23 mouse cellular contexts compared by ENCODE assay signal in genomic region chr10:21478004-21478403, GRCm38 (mm10).
DNase-seq lines count a peak whose midpoint lies in the region; TF ChIP-seq lines count a peak whose summit lies in the region.
"Had no signal": no experiment of that assay in that cellular context is flagged by ENCODE, and none has a peak within 500 bp of the region (broad histone marks: within the 10 kb centered on the region; RNA-seq: fewer than 3 reads in every experiment).

No protein-coding gene starts in this region.

- H3K4me3 ChIP-seq in C2C12 (ENCODE audit: insufficient read depth, poor library complexity, severe bottlenecking) (no peak overlapping the region), MEL (ENCODE audit: control insufficient read depth in 1 of 2, insufficient read depth in 1 of 2, low read depth in 2 of 2, low read length in 2 of 2) (no peak overlapping the region), myocyte (no peak overlapping the region)
- H3K4me3 ChIP-seq in lung, adult 2 months (replicated peaks; ENCODE audit: extremely low read depth, low read depth, low read length) = no peak overlapping the region
- H3K4me3 ChIP-seq: embryonic facial prominence, embryonic 13.5 days; embryonic facial prominence, embryonic 15.5 days; erythroblast, embryonic 14.5 days; forebrain, embryonic 10.5 days; forebrain, embryonic 12.5 days had no signal

- H3K36me3 ChIP-seq in C2C12 (ENCODE audit: control insufficient read depth, insufficient read depth) = no peaks in the 10 kb centered on the region
- H3K36me3 ChIP-seq in MEL (ENCODE audit: control insufficient read depth in 1 of 2, insufficient read depth in 2 of 2, low read length in 2 of 2) = peaks cover 0 to 25% of the 10 kb centered on the region in 2 experiments; a peak in 2 of 4 replicates
- no peaks in the 10 kb centered on the region for H3K36me3 ChIP-seq in myocyte (ENCODE audit: control insufficient read depth, insufficient read depth)
- H3K36me3 ChIP-seq: embryonic facial prominence, embryonic 13.5 days; embryonic facial prominence, embryonic 15.5 days; forebrain, embryonic 10.5 days; forebrain, embryonic 12.5 days; G1E had no signal

- TF ChIP-seq CTCF in C2C12 (IDR thresholded peaks at IDR 0.05; ENCODE audit: control insufficient read depth, insufficient read depth, insufficient read length) (no peak), MEL (IDR thresholded peaks at IDR 0.05 in 2 of 3, conservative IDR thresholded peaks at IDR 0.05 in 1 of 3; ENCODE audit: control insufficient read depth in 1 of 3, insufficient read depth in 1 of 3, low read depth in 2 of 3, low read length in 3 of 3, poor library complexity in 1 of 3, severe bottlenecking in 1 of 3) (no peak)
- no peak for TF ChIP-seq CTCF in lung, adult 2 months (IDR thresholded peaks at IDR 0.05; ENCODE audit: insufficient read depth, low read length)

- DNase-seq in MEL (ENCODE audit: low read depth, low spot score) = peak; percentile 37
- peak; percentile 50 for DNase-seq in Muller cell, postnatal 12 days (ENCODE audit: inconsistent ontology term)
- no peak for DNase-seq in urinary bladder, postnatal 10 days (ENCODE audit: low spot score)
- no peak for DNase-seq in gastrocnemius, adult 18-20 months (ENCODE audit: low spot score)
- DNase-seq in lung, adult 2 months = no peak
- DNase-seq: adrenal gland, adult 8-10 months; adrenal gland, postnatal 14 days; adrenal gland, postnatal 36 days; cerebellum, adult 11-12 months; cerebellum, adult 8-10 months; cerebellum, adult 9-11 months; cerebellum, postnatal 14 days; cerebellum, postnatal 36 days; embryo, embryonic 11 days had no signal

- H3K4me1 ChIP-seq in MEL (ENCODE audit: control insufficient read depth in 1 of 2, insufficient read depth in 2 of 2, low read length in 2 of 2) = peaks cover 14 to 26% of the 10 kb centered on the region in 2 experiments
- no peaks in the 10 kb centered on the region for H3K4me1 ChIP-seq in lung, adult 2 months (ENCODE audit: control insufficient read depth, insufficient read depth, low read length)
- H3K4me1 ChIP-seq: embryonic facial prominence, embryonic 13.5 days; embryonic facial prominence, embryonic 15.5 days; forebrain, embryonic 12.5 days had no signal

- no peak for TF ChIP-seq RAD21 in MEL (IDR thresholded peaks at IDR 0.05; ENCODE audit: low read depth, low read length)

- peak in 1 of 2 experiments; percentile 66; a peak in 2 of 4 replicates for TF ChIP-seq EP300 in MEL (IDR thresholded peaks at IDR 0.05; ENCODE audit: low read depth in 1 of 2, low read length in 2 of 2)

- TF ChIP-seq POLR2A in MEL (IDR thresholded peaks at IDR 0.05; ENCODE audit: control insufficient read depth in 1 of 2, insufficient read depth in 1 of 2, low read depth in 1 of 2, low read length in 2 of 2, poor library complexity in 1 of 2) (no peak), myocyte (IDR thresholded peaks at IDR 0.05; ENCODE audit: insufficient read length, low read depth) (no peak)
- no peak for TF ChIP-seq POLR2A in lung, adult 2 months (IDR thresholded peaks at IDR 0.05; ENCODE audit: borderline replicate concordance, extremely low read depth, low read depth, low read length)

- H3ac ChIP-seq in C2C12 (ENCODE audit: control insufficient read depth, insufficient read length, low read depth) (no peak overlapping the region), myocyte (ENCODE audit: control insufficient read depth, insufficient read length) (no peak overlapping the region)

- H3K27ac ChIP-seq in MEL (ENCODE audit: control insufficient read depth, low read depth, low read length) = no peak overlapping the region
- H3K27ac ChIP-seq: embryonic facial prominence, embryonic 13.5 days; embryonic facial prominence, embryonic 15.5 days; forebrain, embryonic 10.5 days; forebrain, embryonic 12.5 days had no signal

- no peaks in the 10 kb centered on the region for H3K79me3 ChIP-seq in C2C12 (ENCODE audit: low read depth)

- H3K27me3 ChIP-seq in C2C12 (ENCODE audit: control insufficient read depth, insufficient read depth, insufficient read length) (no peaks in the 10 kb centered on the region), MEL (ENCODE audit: control insufficient read depth in 1 of 2, insufficient read depth in 2 of 2, low read length in 2 of 2) (no peaks in the 10 kb centered on the region), myocyte (ENCODE audit: control insufficient read depth, insufficient read depth, insufficient read length) (no peaks in the 10 kb centered on the region)
- H3K27me3 ChIP-seq: CH12.LX; embryonic facial prominence, embryonic 13.5 days; embryonic facial prominence, embryonic 15.5 days; forebrain, embryonic 12.5 days had no signal

- no peaks in the 10 kb centered on the region for H3K79me2 ChIP-seq in C2C12 (ENCODE audit: control insufficient read depth, insufficient read depth)
- no peaks in the 10 kb centered on the region for H3K79me2 ChIP-seq in MEL (ENCODE audit: control insufficient read depth, insufficient read depth, low read length, poor library complexity)
- H3K79me2 ChIP-seq in myocyte (ENCODE audit: control insufficient read depth, insufficient read depth) = no peaks in the 10 kb centered on the region

- H3K9me3 ChIP-seq in MEL (replicated peaks; ENCODE audit: insufficient read depth, low read length) = no peaks in the 10 kb centered on the region
- H3K9me3 ChIP-seq: embryonic facial prominence, embryonic 13.5 days; embryonic facial prominence, embryonic 15.5 days; forebrain, embryonic 12.5 days had no signal

- H3K9ac ChIP-seq in MEL (ENCODE audit: control insufficient read depth, low read depth, low read length, poor library complexity, severe bottlenecking) = no peak overlapping the region
- H3K9ac ChIP-seq: embryonic facial prominence, embryonic 13.5 days; embryonic facial prominence, embryonic 15.5 days; forebrain, embryonic 12.5 days had no signal

- peak overlapping the region; percentile 10 for H3K4me2 ChIP-seq in myocyte (ENCODE audit: low read depth)
- H3K4me2 ChIP-seq: embryonic facial prominence, embryonic 13.5 days; embryonic facial prominence, embryonic 15.5 days; forebrain, embryonic 12.5 days had no signal

- 42% methylated on average over 3 of the region's 3 CpGs for WGBS in lung, adult 2 months

TF ChIP-seq in C2C12, 6 proteins besides CTCF, POLR2A, EP300 and RAD21:
- peak; percentile 11 for TF ChIP-seq CEBPB (IDR thresholded peaks at IDR 0.05; ENCODE audit: low read depth)
- no peak for TF ChIP-seq USF1 (IDR thresholded peaks at IDR 0.05; ENCODE audit: low read depth)

TF ChIP-seq in MEL, 35 proteins besides CTCF, POLR2A, EP300 and RAD21:
- TF ChIP-seq GABPA (IDR thresholded peaks at IDR 0.05; ENCODE audit: low read depth, low read length) (no peak), GATA1 (IDR thresholded peaks at IDR 0.05; ENCODE audit: low read depth, low read length) (peak; percentile 58; the same call in 1 of the 2 replicates), TCF12 (IDR thresholded peaks at IDR 0.05; ENCODE audit: low read depth, low read length) (peak; percentile 43; the same call in 1 of the 2 replicates), RCOR1 (IDR thresholded peaks at IDR 0.05; ENCODE audit: low read depth, low read length) (peak; percentile 88), ETS1 (IDR thresholded peaks at IDR 0.05; ENCODE audit: low read depth, low read length) (no peak), TAL1 (IDR thresholded peaks at IDR 0.05; ENCODE audit: low read length) (peak; percentile 48), CHD1 (IDR thresholded peaks at IDR 0.05; ENCODE audit: low read depth, low read length) (no peak)
TF ChIP-seq in MEL: peak in this region for 4.

TF ChIP-seq in myocyte, 11 proteins besides CTCF, POLR2A, EP300 and RAD21:
- no peak for TF ChIP-seq CEBPB (IDR thresholded peaks at IDR 0.05; ENCODE audit: insufficient read depth, poor library complexity, severe bottlenecking)
- no peak for TF ChIP-seq POLR2AphosphoS2 (IDR thresholded peaks at IDR 0.05; ENCODE audit: insufficient read length, low read depth)
- TF ChIP-seq E2F4 (IDR thresholded peaks at IDR 0.05; ENCODE audit: insufficient read depth) = no peak
- TF ChIP-seq TCF12 (IDR thresholded peaks at IDR 0.05; ENCODE audit: insufficient read depth, poor library complexity, severe bottlenecking) = no peak
- no peak for TF ChIP-seq MYOG (IDR thresholded peaks at IDR 0.05; ENCODE audit: control insufficient read depth in 1 of 3, insufficient read depth in 1 of 3, insufficient read length in 2 of 3, low read depth in 2 of 3)
- TF ChIP-seq REST (IDR thresholded peaks at IDR 0.05; ENCODE audit: insufficient read depth, insufficient read length) = no peak
- TF ChIP-seq MAX (IDR thresholded peaks at IDR 0.05; ENCODE audit: low read depth) = no peak
- no peak for TF ChIP-seq TCF3 (IDR thresholded peaks at IDR 0.05; ENCODE audit: insufficient read length, low read depth)
- TF ChIP-seq MYOD1 (IDR thresholded peaks at IDR 0.05; ENCODE audit: control insufficient read depth in 1 of 3, insufficient read length in 2 of 3, low read depth in 2 of 3) = no peak
- no peak for TF ChIP-seq USF1 (IDR thresholded peaks at IDR 0.05; ENCODE audit: low read depth)
- TF ChIP-seq SRF (IDR thresholded peaks at IDR 0.05; ENCODE audit: control insufficient read depth, insufficient read length, low read depth) = no peak

Comparison
In these comparisons a context has a peak if more than half of its experiments do, and no peak if none do; other contexts are left out.
1. DNase-seq: peak in MEL (single experiment) and Muller cell, postnatal 12 days (single experiment); none in urinary bladder, postnatal 10 days (single experiment), gastrocnemius, adult 18-20 months (single experiment) and lung, adult 2 months (single experiment).